Mouse (Mus musculus) liver, embryonic 11.5 days (tissue): ENCODE results near the gene Pcsk5. TPM values are rescaled to one million over a fixed set of nuclear protein-coding genes. Genes with fewer than 3 reads are reported as not detected.

ENCODE experiments used
- ATAC-seq: fragments of 200-750 bp; cut with Nextera tagmentation; replicated peaks from 2 replicates; pipeline ENCODE4 v1.8.0; 2017; ENCODE audit warnings: moderate number of reproducible peaks, mild to moderate bottlenecking, moderate TSS enrichment, moderate library complexity; ENCODE audit not compliant: low FRiP score
- DNase-seq: peaks from one replicate; pipeline ENCODE4 v3.0.0-alpha.2; 2017; ENCODE audit warnings: low spot score
- H3K27ac ChIP-seq: fragments of 300-500 bp; sonication (generic); 2 replicates; pipeline ENCODE4 v1.5.1; 2014; ENCODE audit warnings: mild to moderate bottlenecking, low read depth, low read length, control low read depth
- H3K27me3 ChIP-seq: fragments of 300-500 bp; sonication (generic); replicated peaks from 2 replicates; pipeline ENCODE4 v1.6.1; 2014; ENCODE audit warnings: low read length, mixed read lengths; ENCODE audit not compliant: control insufficient read depth, insufficient read depth
- H3K36me3 ChIP-seq: fragments of 300-500 bp; sonication (generic); 2 replicates; pipeline ENCODE4 v1.6.1; 2014; ENCODE audit warnings: mild to moderate bottlenecking, low read length, moderate library complexity, mixed read lengths; ENCODE audit not compliant: control insufficient read depth, insufficient read depth
- H3K4me1 ChIP-seq: fragments of 300-500 bp; sonication (generic); replicated peaks from 2 replicates; pipeline ENCODE4 v1.6.1; 2014; ENCODE audit warnings: low read length, mixed read lengths; ENCODE audit not compliant: control insufficient read depth, insufficient read depth
- H3K4me2 ChIP-seq: fragments of 300-500 bp; sonication (generic); 2 replicates; pipeline ENCODE4 v1.6.1; 2014; ENCODE audit warnings: mild to moderate bottlenecking, control low read depth, moderate library complexity
- H3K4me3 ChIP-seq: fragments of 300-500 bp; sonication (generic); 2 replicates; pipeline ENCODE4 v1.5.1; 2014; ENCODE audit warnings: low read depth, low read length, control low read depth
- H3K9ac ChIP-seq: fragments of 300-500 bp; sonication (generic); 2 replicates; pipeline ENCODE4 v1.6.1; 2014; ENCODE audit warnings: low read depth, low read length, control low read depth
- H3K9me3 ChIP-seq: fragments of 300-500 bp; sonication (generic); 2 replicates; pipeline ENCODE4 v1.6.1; 2016; ENCODE audit warnings: low read length, inconsistent platforms, mixed read lengths; ENCODE audit not compliant: control insufficient read depth
- WGBS: fragments of 180-500 bp; shearing (Covaris S2); extraction: QIAGEN DNeasy Blood & Tissue Kit; methylation state at CpG from one replicate; pipeline ENCODE4 v1.1.7; 2014; 5-methylcytosine and 5-hydroxymethylcytosine counted together
- polyA plus RNA-seq: library from polyadenylated mRNA; unstranded; fragments of >200 nt; fragmentation: Nextera tagmentation; extraction: Ambion mirVana; gene quantifications from 2 replicates; pipeline ENCODE4 v1.2.1, GENCODE M21; 2014

Gene Pcsk5
- polyA plus RNA-seq, 1 experiment from 2014 or later, result 4.8 TPM

- ATAC-seq, result no peak
- Histone ChIP-seq H3K27ac (no peak overlapping the region), H3K27me3 (0 out of 2 replicates have a peak, but pooled peaks cover 2% of the 10 kb centered on the region), H3K4me2 (no peak overlapping the region), H3K9ac (no peak overlapping the region), H3K4me1 (no peaks in the 10 kb centered on the region), H3K9me3 (no peaks in the 10 kb centered on the region), H3K36me3 (no peaks in the 10 kb centered on the region), H3K4me3 (no peak overlapping the region)
- DNase-seq, result no peak
- 87% methylated on average over 6 of the region's 6 CpGs for WGBS
Measured at GRCm38 (mm10) chr19:17386424-17386823, 451.0 kb downstream of the Pcsk5 start.

GRCm38 (mm10) chr19:17385426-17385825, 452.0 kb downstream of the Pcsk5 start:
- 44% methylated on average over 1 of the region's 1 CpGs for WGBS
- no peaks in the 10 kb centered on the region for H3K36me3 ChIP-seq
- H3K27me3 ChIP-seq, result no peaks in the 10 kb centered on the region
- H3K4me3 ChIP-seq, result no peak overlapping the region
- H3K9ac ChIP-seq, result no peak overlapping the region
- no peak overlapping the region for H3K27ac ChIP-seq
- H3K4me2 ChIP-seq, result no peak overlapping the region
- ATAC-seq, result no peak
- DNase-seq, result no peak
- H3K4me1 ChIP-seq, result no peaks in the 10 kb centered on the region
- no peaks in the 10 kb centered on the region for H3K9me3 ChIP-seq

DNA sequence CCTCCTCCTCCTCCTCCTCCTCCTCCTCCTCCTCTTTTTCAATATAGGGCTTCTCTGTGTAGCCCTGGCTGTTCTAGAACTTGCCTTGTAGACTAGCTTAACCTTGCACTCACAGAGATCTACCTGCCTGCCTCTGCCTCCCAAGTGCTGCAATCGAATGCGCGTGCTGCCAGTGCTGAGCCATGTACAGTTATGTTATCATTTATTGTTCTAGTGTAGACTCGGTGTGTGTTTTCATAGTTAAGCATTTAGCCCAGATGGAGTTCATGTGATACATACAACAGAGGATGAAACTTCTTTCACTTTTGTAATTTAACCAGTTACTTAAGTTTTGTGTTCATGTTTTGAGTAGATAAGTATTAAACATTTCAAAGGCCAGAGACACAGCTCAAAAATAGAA, 452.4 kb downstream of the Pcsk5 start:
- H3K36me3 ChIP-seq, result no peaks in the 10 kb centered on the region
- no peak overlapping the region for H3K9ac ChIP-seq
- H3K27ac ChIP-seq, result no peak overlapping the region
- no peak overlapping the region for H3K4me3 ChIP-seq
- peak; percentile 71 for ATAC-seq
- no peak overlapping the region for H3K4me2 ChIP-seq
- no peak for DNase-seq
- no peaks in the 10 kb centered on the region for H3K9me3 ChIP-seq
- no peaks in the 10 kb centered on the region for H3K4me1 ChIP-seq
- WGBS, result 70% methylated on average over 4 of the region's 4 CpGs
- H3K27me3 ChIP-seq, result no peaks in the 10 kb centered on the region

DNA sequence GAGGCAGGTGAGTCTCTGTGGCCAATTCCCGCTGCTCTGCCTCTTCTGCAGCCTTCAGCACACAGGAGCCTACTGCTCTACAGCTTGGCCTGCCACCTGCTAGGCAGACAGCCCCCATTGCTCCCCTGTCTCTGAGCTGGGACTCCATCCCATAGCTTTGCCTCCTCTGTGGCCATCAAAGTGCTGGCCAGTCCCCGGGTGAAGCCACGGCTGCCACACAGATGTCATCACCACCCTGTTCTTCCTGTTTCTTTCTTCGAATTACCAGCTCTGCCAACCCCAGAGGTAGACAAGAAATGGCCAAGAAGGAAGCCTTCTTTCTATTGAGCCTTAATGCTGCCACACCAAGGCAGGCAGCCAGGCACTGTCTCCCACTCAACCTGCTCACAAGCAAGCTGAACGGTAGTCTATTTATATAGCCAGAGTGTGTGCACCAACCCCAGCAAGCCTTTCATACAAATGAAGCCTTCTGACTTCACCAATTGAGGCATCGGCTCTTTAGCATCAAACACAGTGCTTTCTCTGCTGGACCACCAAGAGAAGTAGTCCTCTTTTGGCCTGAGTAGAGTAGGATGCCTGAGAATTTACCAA, 454.5 kb downstream of the Pcsk5 start:
- Histone ChIP-seq H3K27me3 (no peaks in the 10 kb centered on the region), H3K9me3 (no peaks in the 10 kb centered on the region), H3K4me2 (no peak overlapping the region), H3K27ac (no peak overlapping the region), H3K4me3 (no peak overlapping the region), H3K36me3 (no peaks in the 10 kb centered on the region), H3K4me1 (no peaks in the 10 kb centered on the region), H3K9ac (no peak overlapping the region)
- WGBS, result 72% methylated on average over 6 of the region's 6 CpGs
- ATAC-seq, result no peak
- DNase-seq, result no peak
